Mouse (Mus musculus): ENCODE data around the gene Hnrnpa3. TPM values are rescaled to one million over a fixed set of nuclear protein-coding genes. Genes with fewer than 3 reads are reported as not detected.

The Hnrnpa3 gene
- total and polyA plus RNA-seq, 2 experiments from 2014 or later, result 33.9 to 102 TPM

GRCm38 (mm10) chr2:75645251-75645650, 13.8 kb upstream of the Hnrnpa3 start:
- Histone ChIP-seq H3K27ac (ENCODE audit: low read depth) (no peak overlapping the region), H3K36me3 (replicated peaks; ENCODE audit: control insufficient read depth, insufficient read depth, low read length) (no peaks in the 10 kb centered on the region), H3K27me3 (ENCODE audit: control insufficient read depth, insufficient read depth, low read length) (no peaks in the 10 kb centered on the region), H3K9ac (replicated peaks; ENCODE audit: low read depth, low read length) (no peak overlapping the region), H3K4me3 (ENCODE audit: low read depth, low read length) (no peak overlapping the region), H3K4me1 (ENCODE audit: control insufficient read depth, insufficient read depth) (peaks cover 11% of the 10 kb centered on the region), H3K4me2 (ENCODE audit: low read depth, low read length) (no peak overlapping the region), H3K9me3 (replicated peaks; ENCODE audit: control insufficient read depth, low read length) (peaks cover 5% of the 10 kb centered on the region; the same call in 1 of the 2 replicates)
- ATAC-seq (ENCODE audit: insufficient read depth, low read depth) (no peak), DNase-seq (ENCODE audit: low spot score) (no peak)
- WGBS, result 89% methylated on average over 12 of the region's 12 CpGs
- no peak for TF ChIP-seq CTCF (IDR thresholded peaks at IDR 0.05; ENCODE audit: low read depth)
- no peak for TF ChIP-seq EP300 (IDR thresholded peaks at IDR 0.05; ENCODE audit: low read depth)

- WGBS, result 86% methylated on average over 1 of the region's 1 CpGs
- Histone ChIP-seq H3K27ac (ENCODE audit: low read depth) (no peak overlapping the region), H3K27me3 (ENCODE audit: control insufficient read depth, insufficient read depth, low read length) (no peaks in the 10 kb centered on the region), H3K4me1 (ENCODE audit: control insufficient read depth, insufficient read depth) (no peaks in the 10 kb centered on the region; the same call in 1 of the 2 replicates), H3K9ac (replicated peaks; ENCODE audit: low read depth, low read length) (no peak overlapping the region), H3K9me3 (replicated peaks; ENCODE audit: control insufficient read depth, low read length) (no peaks in the 10 kb centered on the region), H3K4me2 (ENCODE audit: low read depth, low read length) (no peak overlapping the region), H3K4me3 (ENCODE audit: low read depth, low read length) (no peak overlapping the region), H3K36me3 (replicated peaks; ENCODE audit: control insufficient read depth, insufficient read depth, low read length) (no peaks in the 10 kb centered on the region)
- DNase-seq (ENCODE audit: low spot score) (no peak), ATAC-seq (ENCODE audit: insufficient read depth, low read depth) (no peak)
- TF ChIP-seq EP300 (IDR thresholded peaks at IDR 0.05; ENCODE audit: low read depth) (no peak), CTCF (IDR thresholded peaks at IDR 0.05; ENCODE audit: low read depth) (no peak)
These were observed 8.6 kb upstream of the Hnrnpa3 start for GRCm38 (mm10) chr2:75650437-75650836.

- H3K27ac ChIP-seq (ENCODE audit: low read depth), result no peak overlapping the region
- TF ChIP-seq EP300 (IDR thresholded peaks at IDR 0.05; ENCODE audit: low read depth), result no peak
- TF ChIP-seq CTCF (IDR thresholded peaks at IDR 0.05; ENCODE audit: low read depth), result no peak
- DNase-seq (ENCODE audit: low spot score) (no peak), ATAC-seq (ENCODE audit: insufficient read depth, low read depth) (no peak; the same call in 1 of the 2 replicates)
- no peaks in the 10 kb centered on the region for H3K9me3 ChIP-seq (replicated peaks; ENCODE audit: control insufficient read depth, low read length)
- no peaks in the 10 kb centered on the region for H3K36me3 ChIP-seq (replicated peaks; ENCODE audit: control insufficient read depth, insufficient read depth, low read length)
- no peak overlapping the region for H3K4me2 ChIP-seq (ENCODE audit: low read depth, low read length)
- no peaks in the 10 kb centered on the region for H3K27me3 ChIP-seq (ENCODE audit: control insufficient read depth, insufficient read depth, low read length)
- H3K4me3 ChIP-seq (ENCODE audit: low read depth, low read length), result no peak overlapping the region
- peaks cover 7% of the 10 kb centered on the region for H3K4me1 ChIP-seq (ENCODE audit: control insufficient read depth, insufficient read depth)
- H3K9ac ChIP-seq (replicated peaks; ENCODE audit: low read depth, low read length), result no peak overlapping the region
These were observed 5.9 kb upstream of the Hnrnpa3 start for GRCm38 (mm10) chr2:75653150-75653549.

GRCm38 (mm10) chr2:75654679-75655078, 4.4 kb upstream of the Hnrnpa3 start:
- H3K4me3 ChIP-seq (ENCODE audit: low read depth, low read length), result no peak overlapping the region
- no peak overlapping the region for H3K27ac ChIP-seq (ENCODE audit: low read depth)
- H3K9ac ChIP-seq (replicated peaks; ENCODE audit: low read depth, low read length), result no peak overlapping the region
- no peaks in the 10 kb centered on the region for H3K36me3 ChIP-seq (replicated peaks; ENCODE audit: control insufficient read depth, insufficient read depth, low read length)
- no peak for DNase-seq (ENCODE audit: low spot score)
- H3K4me2 ChIP-seq (ENCODE audit: low read depth, low read length), result no peak overlapping the region
- no peaks in the 10 kb centered on the region for H3K9me3 ChIP-seq (replicated peaks; ENCODE audit: control insufficient read depth, low read length)
- H3K4me1 ChIP-seq (ENCODE audit: control insufficient read depth, insufficient read depth), result peaks cover 8% of the 10 kb centered on the region
- H3K27me3 ChIP-seq (ENCODE audit: control insufficient read depth, insufficient read depth, low read length), result no peaks in the 10 kb centered on the region
- TF ChIP-seq EP300 (IDR thresholded peaks at IDR 0.05; ENCODE audit: low read depth) (no peak), CTCF (IDR thresholded peaks at IDR 0.05; ENCODE audit: low read depth) (no peak)
- ATAC-seq (ENCODE audit: insufficient read depth, low read depth), result no peak
- 94% methylated on average over 1 of the region's 1 CpGs for WGBS

GRCm38 (mm10) chr2:75656924-75657323, 2.1 kb upstream of the Hnrnpa3 start:
- Histone ChIP-seq H3K4me1 (ENCODE audit: control insufficient read depth, insufficient read depth) (peaks cover 8% of the 10 kb centered on the region), H3K9ac (replicated peaks; ENCODE audit: low read depth, low read length) (0 out of 2 replicates have a peak overlapping the region, but pooled peaks have one; percentile 93), H3K9me3 (replicated peaks; ENCODE audit: control insufficient read depth, low read length) (no peaks in the 10 kb centered on the region), H3K4me2 (ENCODE audit: low read depth, low read length) (no peak overlapping the region), H3K27ac (ENCODE audit: low read depth) (peak overlapping the region; percentile 99), H3K4me3 (ENCODE audit: low read depth, low read length) (no peak overlapping the region), H3K36me3 (replicated peaks; ENCODE audit: control insufficient read depth, insufficient read depth, low read length) (no peaks in the 10 kb centered on the region), H3K27me3 (ENCODE audit: control insufficient read depth, insufficient read depth, low read length) (no peaks in the 10 kb centered on the region)
- ATAC-seq (ENCODE audit: insufficient read depth, low read depth) (no peak), DNase-seq (ENCODE audit: low spot score) (no peak)
- TF ChIP-seq EP300 (IDR thresholded peaks at IDR 0.05; ENCODE audit: low read depth), result no peak
- TF ChIP-seq CTCF (IDR thresholded peaks at IDR 0.05; ENCODE audit: low read depth), result no peak
- 83% methylated on average over 5 of the region's 5 CpGs for WGBS

Measured in heart, postnatal 0 days (tissue).